In the genomic region with DNA sequence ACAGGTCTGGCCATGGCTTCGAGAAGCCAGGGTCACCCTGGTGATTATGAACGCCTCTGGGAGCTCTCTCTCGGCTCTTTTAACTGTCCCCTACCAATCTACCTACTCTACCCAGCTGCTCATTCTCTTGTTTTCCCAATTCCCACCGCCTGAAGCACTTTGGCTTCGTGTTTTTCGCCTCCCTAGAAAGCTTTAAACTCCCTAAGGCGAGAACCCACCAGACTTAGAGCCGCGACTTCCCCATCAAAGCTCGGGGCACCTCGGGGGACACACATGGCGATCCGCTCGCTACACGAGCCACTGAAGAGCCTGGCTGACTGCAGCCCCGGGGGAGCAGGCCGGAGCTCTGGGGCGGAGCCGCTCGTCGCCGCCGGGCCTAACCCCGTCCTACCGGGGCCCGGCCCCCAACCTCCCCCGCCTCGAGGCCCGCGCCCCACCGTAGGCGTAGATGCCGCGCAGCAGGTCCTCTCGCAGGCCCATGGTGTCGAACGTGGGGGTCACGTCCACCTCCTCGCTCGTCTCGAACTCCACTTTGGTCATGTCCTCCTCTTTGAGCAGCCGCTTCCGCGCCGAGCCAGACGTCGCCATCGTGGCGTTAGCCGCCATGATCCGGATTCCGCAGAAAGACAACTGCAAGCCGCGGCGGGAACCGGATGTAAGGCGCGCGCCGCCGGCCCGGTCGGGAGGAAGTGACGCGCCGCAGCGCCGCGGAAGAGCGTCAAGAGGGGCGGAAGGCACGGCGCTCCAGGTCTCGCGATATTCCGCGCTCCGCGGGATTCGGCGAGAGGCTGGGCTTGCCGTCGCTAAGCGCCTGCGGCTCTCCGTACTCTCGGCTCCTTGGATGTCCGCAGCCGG, we compare ENCODE assay signal across 8 mouse cellular contexts. TPM values are rescaled to one million over a fixed set of nuclear protein-coding genes. Genes with fewer than 3 reads are reported as not detected.
DNase-seq lines count a peak whose midpoint lies in the region; ATAC-seq lines count a peak whose summit lies in the region.

A gene (minus strand): TSS at position 699 of the 855 bp plus-strand sequence.

- peak within 1 kb of the TSS; percentile 68 for H3K4me3 ChIP-seq in hindbrain, embryonic 14.5 days (replicated peaks; ENCODE audit: low read length)

- H3K4me2 ChIP-seq in hindbrain, embryonic 14.5 days (replicated peaks) = peak within 1 kb of the TSS; percentile 74

- H3K9me3 ChIP-seq in hindbrain, embryonic 14.5 days (ENCODE audit: control insufficient read depth, low read length) = no peaks in the 10 kb centered on the region

- ATAC-seq in hindbrain, embryonic 14.5 days (ENCODE audit: low FRiP score) = peak; percentile 97

- H3K4me1 ChIP-seq in hindbrain, embryonic 14.5 days (replicated peaks; ENCODE audit: control insufficient read depth, insufficient read depth, low read length) = peaks cover 10% of the 10 kb centered on the region

- peak within 1 kb of the TSS; percentile 87 for H3K9ac ChIP-seq in hindbrain, embryonic 14.5 days

- peak within 1 kb of the TSS; percentile 94 for H3K27ac ChIP-seq in hindbrain, embryonic 14.5 days

- H3K27me3 ChIP-seq in hindbrain, embryonic 14.5 days (ENCODE audit: control insufficient read depth, insufficient read depth, low read length) = no peaks in the 10 kb centered on the region

- DNase-seq in R1 (ENCODE audit: low read depth, low spot score) = peak; percentile 96
- DNase-seq in cerebellum, postnatal 25 days = peak; percentile 99
- DNase-seq in frontal cortex, postnatal 25 days (ENCODE audit: low spot score in 2 of 2) = peak; percentile 89 to 92
- DNase-seq in hindbrain, embryonic 14.5 days (ENCODE audit: low spot score) = peak; percentile 100
- peak; percentile 92 to 93 for DNase-seq in layer of hippocampus, postnatal 36 days
- DNase-seq in lung, postnatal 36 days = peak; percentile 96
- peak; percentile 99 for DNase-seq in retina, postnatal 1 day
- DNase-seq in urinary bladder, adult 18-20 months (ENCODE audit: low spot score in 2 of 2) = peak; percentile 91 to 95

- H3K36me3 ChIP-seq in hindbrain, embryonic 14.5 days (replicated peaks; ENCODE audit: control insufficient read depth, insufficient read depth) = peaks cover 37% of the 10 kb centered on the region

- under 1% methylated on average over 84 of the region's 89 CpGs for WGBS in hindbrain, embryonic 14.5 days

RNA-seq across cellular contexts. Expression of the gene that starts here (rescaled TPM):
- 223 and 243 TPM in 2 replicates for polyA plus RNA-seq in hindbrain, embryonic 14.5 days (2014; fragmentation: Nextera tagmentation; extraction: Ambion mirVana)
- 10 to 100 TPM; 89.2 to 91.8 TPM for total RNA-seq in layer of hippocampus, postnatal 36 days (2021)

Comparison
In these comparisons a context has a peak if more than half of its experiments do, and no peak if none do; other contexts are left out.
1. Peak in every context shown above with its lines: DNase-seq, ATAC-seq, H3K4me3 ChIP-seq and H3K27ac ChIP-seq.